Mouse (Mus musculus) lung, adult 2 months (tissue): ENCODE data around the gene Nrcam.

Experiments used
- CTCF ChIP-seq: fragments of 200-500 bp; IDR thresholded peaks from 2 replicates; pipeline ENCODE4 v1.5.1; 2011; ENCODE audit warnings: mild to moderate bottlenecking, low read length, control low read depth; ENCODE audit not compliant: insufficient read depth
- POLR2A ChIP-seq: fragments of 200-500 bp; IDR thresholded peaks from 2 replicates; pipeline ENCODE4 v1.6.1; 2011; ENCODE audit warnings: low read depth, mild to moderate bottlenecking, control low read depth, low read length, borderline replicate concordance; ENCODE audit errors: extremely low read depth

DNA sequence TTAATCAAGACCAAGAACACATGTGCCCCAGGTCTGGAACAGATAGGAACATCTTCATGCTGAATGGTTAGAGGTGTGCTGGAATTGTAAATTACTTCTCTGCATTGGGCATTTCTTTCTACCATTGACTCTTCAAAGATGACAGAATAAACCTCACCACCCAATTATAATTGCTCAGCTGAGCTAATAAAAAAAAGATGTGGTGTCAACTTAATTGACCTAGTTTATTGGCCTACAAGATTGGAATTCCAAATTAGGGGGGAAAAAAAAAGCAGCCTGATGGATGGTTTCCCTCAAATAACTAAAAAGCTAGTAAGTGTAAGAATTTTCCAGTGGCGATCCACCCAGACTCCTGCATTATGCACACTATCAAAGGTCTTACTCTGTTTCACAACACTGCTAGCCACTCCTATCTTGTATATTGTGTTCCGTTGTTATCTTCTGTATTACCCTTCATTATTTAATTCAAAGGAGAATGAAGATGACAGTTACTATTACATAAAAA lies 8.5 kb downstream of the Nrcam start:
- TF ChIP-seq CTCF, result no peak
- TF ChIP-seq POLR2A, result no peak
